ENCODE assay signal across 9 mouse cellular contexts in genomic region chr17:7864740-7865139, GRCm38 (mm10). TPM values are rescaled to one million over a fixed set of nuclear protein-coding genes. Genes with fewer than 3 reads are reported as not detected.
DNase-seq lines count a peak whose midpoint lies in the region; ATAC-seq lines count a peak whose summit lies in the region.
"Had no signal": no experiment of that assay in that cellular context is flagged by ENCODE, and none has a peak within 500 bp of the region (broad histone marks: within the 10 kb centered on the region; RNA-seq: fewer than 3 reads in every experiment).

No protein-coding gene starts in this region.

- peak; percentile 64 for DNase-seq in embryo, embryonic 10 days (ENCODE audit: low spot score)
- DNase-seq in embryo, embryonic 9.5 days (ENCODE audit: extremely low spot score) = no peak
- peak; percentile 22 for DNase-seq in left cerebral cortex, postnatal 4 days
- DNase-seq in left cerebral cortex, adult 11 months (ENCODE audit: low spot score) = no peak
- peak; percentile 67 for DNase-seq in T-cell, adult 2 months (ENCODE audit: low spot score)
- DNase-seq in layer of hippocampus, postnatal 14 days (ENCODE audit: low spot score in 2 of 2) = no peak

- intact Hi-C loops in left cerebral cortex, postnatal 4 days (cut with DNase I) = loop anchor here (5.0 kb wide), 1 partner anchor 63 kb away; the partner anchor contains the start of gene Tagap

- ATAC-seq in megakaryocyte, adult 5-6 weeks (ENCODE audit: poor library complexity, severe bottlenecking) = peak; percentile 41; the same call in 1 of the 2 replicates
- no peak for ATAC-seq in inflammation-experienced regulatory T-cells, adult 6 months

RNA-seq across cellular contexts. Expression of gene Fndc1, which starts 37.6 kb away (rescaled TPM):
- total RNA-seq in left cerebral cortex, postnatal 4 days (2021) = 10 to 100 TPM in 1 of 2 experiments, 1 to 10 TPM in 1; 8.2 to 10.5 TPM
- total RNA-seq in megakaryocyte, adult 5-6 weeks (2015) = not detected in 2 replicates
- not detected in 2 replicates for total RNA-seq in megakaryocyte, adult 5-6 weeks (2017)
- not detected for polyA plus RNA-seq in inflammation-experienced regulatory T-cells, adult 6 months (2017; shearing (Covaris generic))
- total RNA-seq in layer of hippocampus, postnatal 14 days (2021) = 10 to 100 TPM; 10.6 to 13.3 TPM
- total RNA-seq: hematopoietic stem cell, adult 5-6 weeks had no signal

Comparison
In these comparisons a context has a peak if more than half of its experiments do, and no peak if none do; other contexts are left out.
1. DNase-seq: peak in embryo, embryonic 10 days (single experiment), left cerebral cortex, postnatal 4 days (single experiment) and T-cell, adult 2 months (single experiment); none in embryo, embryonic 9.5 days (single experiment), left cerebral cortex, adult 11 months (single experiment) and layer of hippocampus, postnatal 14 days (0 of 2).
2. RNA of gene Fndc1, which starts 37.6 kb away (total RNA-seq): 10.6 to 13.3 TPM in layer of hippocampus, postnatal 14 days and 8.2 to 10.5 TPM in left cerebral cortex, postnatal 4 days; not detected in megakaryocyte, adult 5-6 weeks; every median in the first group is over 4 times any median in the second.